Mouse (Mus musculus): ENCODE data around the gene Igdcc4. TPM values are rescaled to one million over a fixed set of nuclear protein-coding genes. Genes with fewer than 3 reads are reported as not detected.

Gene Igdcc4
- total and polyA plus RNA-seq, 3 experiments: under 0.01 to 0.14 TPM; not detected in 1

DNA sequence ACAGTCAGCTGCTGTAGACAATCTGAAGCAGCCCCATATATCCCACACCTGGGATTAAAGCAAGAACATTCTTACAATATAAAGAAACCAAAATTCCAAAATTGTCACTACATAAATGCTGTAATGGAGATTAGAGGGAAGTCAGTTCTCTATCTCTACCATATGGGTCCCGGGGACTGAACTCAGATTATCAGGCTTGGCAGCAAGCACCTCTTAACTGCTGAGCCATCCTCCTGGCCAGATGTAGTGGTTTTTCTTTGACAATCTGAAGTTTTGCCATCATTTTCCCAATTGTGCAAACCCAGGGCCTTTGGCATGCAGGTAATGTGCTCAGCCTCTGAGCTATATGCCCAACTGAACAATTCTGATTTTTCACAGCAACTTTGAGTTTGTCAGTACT, 16.0 kb upstream of the Igdcc4 start (continued):
- TF ChIP-seq UBTF (IDR thresholded peaks at IDR 0.05; ENCODE audit: borderline replicate concordance, insufficient read depth, low read depth, low read length) (peak; percentile 83; the same call in 1 of the 2 replicates), ZMIZ1 (IDR thresholded peaks at IDR 0.05; ENCODE audit: low read depth, low read length) (no peak), RAD21 (IDR thresholded peaks at IDR 0.05; ENCODE audit: low read depth, low read length) (no peak), ZC3H11A (IDR thresholded peaks at IDR 0.05; ENCODE audit: low read depth, low read length) (no peak), ELF1 (IDR thresholded peaks at IDR 0.05; ENCODE audit: low read depth, low read length) (no peak), POLR2A (IDR thresholded peaks at IDR 0.05; ENCODE audit: control insufficient read depth in 1 of 2, insufficient read depth in 1 of 2, low read depth in 1 of 2, low read length in 2 of 2, poor library complexity in 1 of 2) (peak in 1 of 2 experiments; percentile 15; a peak in 1 of 4 replicates)

DNA sequence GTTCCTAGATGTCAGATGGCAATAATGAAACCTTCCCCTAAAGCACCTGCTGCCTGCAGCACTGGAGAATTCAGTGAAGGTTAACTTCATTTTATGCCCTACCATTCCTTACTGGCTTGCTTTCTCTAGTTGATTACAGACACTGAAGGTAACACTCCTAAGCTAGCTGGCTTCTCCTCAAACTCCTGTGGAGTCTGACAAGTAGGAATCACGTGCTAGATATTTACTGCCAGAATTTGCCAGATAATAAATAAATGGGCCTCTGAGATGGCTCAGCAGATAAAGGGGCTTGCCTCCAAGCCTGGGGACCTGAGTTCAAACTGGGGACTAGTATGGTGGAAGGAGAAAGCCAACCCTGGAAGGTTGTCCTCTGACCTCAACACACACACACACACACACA, 14.5 kb upstream of the Igdcc4 start:
- Histone ChIP-seq H3K4me1 (ENCODE audit: control insufficient read depth in 1 of 2, insufficient read depth in 2 of 2, low read length in 2 of 2) (peaks cover 8 to 31% of the 10 kb centered on the region in 2 experiments; a peak in 3 of 4 replicates), H3K36me3 (ENCODE audit: control insufficient read depth in 1 of 2, insufficient read depth in 2 of 2, low read length in 2 of 2) (peaks cover 0 to 26% of the 10 kb centered on the region in 2 experiments; a peak in 2 of 4 replicates), H3K27me3 (ENCODE audit: control insufficient read depth in 1 of 2, insufficient read depth in 2 of 2, low read length in 2 of 2) (no peaks in the 10 kb centered on the region), H3K9ac (ENCODE audit: control insufficient read depth, low read depth, low read length, poor library complexity, severe bottlenecking) (no peak overlapping the region), H3K79me2 (ENCODE audit: control insufficient read depth, insufficient read depth, low read length, poor library complexity) (no peaks in the 10 kb centered on the region), H3K27ac (ENCODE audit: control insufficient read depth, low read depth, low read length) (no peak overlapping the region), H3K9me3 (replicated peaks; ENCODE audit: insufficient read depth, low read length) (no peaks in the 10 kb centered on the region), H3K4me3 (ENCODE audit: control insufficient read depth in 1 of 2, insufficient read depth in 1 of 2, low read depth in 2 of 2, low read length in 2 of 2) (no peak overlapping the region)
- DNase-seq (ENCODE audit: low read depth, low spot score): peak; percentile 17
- no peak for TF ChIP-seq RAD21 (IDR thresholded peaks at IDR 0.05; ENCODE audit: low read depth, low read length)
- peak; percentile 73; the same call in 1 of the 2 replicates for TF ChIP-seq USF1 (IDR thresholded peaks at IDR 0.05; ENCODE audit: low read depth, low read length)
- no peak for TF ChIP-seq SMC3 (IDR thresholded peaks at IDR 0.05; ENCODE audit: low read depth, low read length)
- TF ChIP-seq SIN3A (IDR thresholded peaks at IDR 0.05; ENCODE audit: low read length): peak; percentile 53
- TF ChIP-seq MXI1 (IDR thresholded peaks at IDR 0.05; ENCODE audit: low read depth, low read length): peak; percentile 48; the same call in 1 of the 2 replicates
- peak; percentile 74 for TF ChIP-seq BHLHE40 (IDR thresholded peaks at IDR 0.05; ENCODE audit: borderline replicate concordance, low read depth, low read length)
- TF ChIP-seq MYC (IDR thresholded peaks at IDR 0.05; ENCODE audit: low read depth, low read length): no peak
- TF ChIP-seq USF2 (IDR thresholded peaks at IDR 0.05; ENCODE audit: borderline replicate concordance in 1 of 2, insufficient read depth in 1 of 2, low read depth in 1 of 2, low read length in 2 of 2): 0 out of 4 replicates have a peak, but pooled peaks of 1 of the 2 experiments have one; percentile 18
- TF ChIP-seq ZMIZ1 (IDR thresholded peaks at IDR 0.05; ENCODE audit: low read depth, low read length): no peak
- TF ChIP-seq MAX (IDR thresholded peaks at IDR 0.05; ENCODE audit: low read length): peak; percentile 29; the same call in 1 of the 2 replicates
- no peak for TF ChIP-seq HCFC1 (IDR thresholded peaks at IDR 0.05; ENCODE audit: low read depth, low read length)
- no peak for TF ChIP-seq UBTF (IDR thresholded peaks at IDR 0.05; ENCODE audit: borderline replicate concordance, insufficient read depth, low read depth, low read length)
- TF ChIP-seq POLR2A (IDR thresholded peaks at IDR 0.05; ENCODE audit: control insufficient read depth in 1 of 2, insufficient read depth in 1 of 2, low read depth in 1 of 2, low read length in 2 of 2, poor library complexity in 1 of 2): no peak
- no peak for TF ChIP-seq GATA1 (IDR thresholded peaks at IDR 0.05; ENCODE audit: low read depth, low read length)
- no peak for TF ChIP-seq RCOR1 (IDR thresholded peaks at IDR 0.05; ENCODE audit: low read depth, low read length)
- no peak for TF ChIP-seq TAL1 (IDR thresholded peaks at IDR 0.05; ENCODE audit: low read length)
- no peak for TF ChIP-seq MAFK (IDR thresholded peaks at IDR 0.05; ENCODE audit: borderline replicate concordance, low read depth, low read length)
- no peak for TF ChIP-seq POLR2AphosphoS5 (IDR thresholded peaks at IDR 0.05; ENCODE audit: borderline replicate concordance, low read depth, low read length)
- no peak for TF ChIP-seq ZNF384 (IDR thresholded peaks at IDR 0.05; ENCODE audit: low read depth, low read length)
- TF ChIP-seq EP300 (IDR thresholded peaks at IDR 0.05; ENCODE audit: low read depth in 1 of 2, low read length in 2 of 2): no peak
- TF ChIP-seq JUND (IDR thresholded peaks at IDR 0.05; ENCODE audit: low read depth, low read length): no peak
- no peak for TF ChIP-seq ELF1 (IDR thresholded peaks at IDR 0.05; ENCODE audit: low read depth, low read length)
